Mouse (Mus musculus): ENCODE results near the gene C1s2.
"Not testable (repeated sequence)": the region's sequence is repeated elsewhere in the genome, so short reads cannot be mapped to it uniquely, and the experiment has no call there.

DNA sequence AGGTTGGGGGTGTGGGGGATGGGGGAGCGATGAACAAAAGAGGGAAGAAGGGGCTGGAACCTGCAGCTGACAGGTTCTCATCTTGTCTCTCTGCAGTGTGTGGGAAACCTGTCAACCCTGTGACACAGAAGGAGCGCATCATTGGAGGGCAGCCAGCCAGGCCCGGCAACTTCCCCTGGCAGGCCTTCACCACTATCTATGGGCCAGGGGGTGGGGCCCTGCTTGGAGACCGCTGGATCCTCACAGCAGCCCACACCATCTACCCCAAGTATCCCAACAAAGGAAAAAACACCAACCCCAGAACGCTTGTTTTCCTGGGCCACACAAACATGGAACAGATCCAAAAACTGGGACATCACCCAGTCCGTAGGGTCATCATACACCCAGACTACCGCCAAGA, 55.7 kb downstream of the C1s2 start:
- not testable (repeated sequence) for TF ChIP-seq MAFK (IDR thresholded peaks at IDR 0.05; ENCODE audit: insufficient read depth, low read depth, low read length); ZNF384 (IDR thresholded peaks at IDR 0.05; ENCODE audit: low read depth, low read length); ZC3H11A (IDR thresholded peaks at IDR 0.05; ENCODE audit: borderline replicate concordance, low read depth, low read length); CHD2 (IDR thresholded peaks at IDR 0.05; ENCODE audit: low read depth, low read length); HCFC1 (IDR thresholded peaks at IDR 0.05; ENCODE audit: borderline replicate concordance, insufficient read depth, low read length)

Data from ES-E14 (cell line).